Mouse (Mus musculus) megakaryocyte, adult 5-6 weeks (primary cell): ENCODE measurements around the gene Hhipl1. TPM values are rescaled to one million over a fixed set of nuclear protein-coding genes. Genes with fewer than 3 reads are reported as not detected.

Experiments
- ATAC-seq: 2 replicates; pipeline ENCODE4 v1.8.0; 2016; ENCODE audit warnings: mild to moderate bottlenecking, inconsistent platforms; ENCODE audit not compliant: poor library complexity, severe bottlenecking
- total RNA-seq, 2 experiments: library from RNA; stranded (forward) in 1 of 2; stranded (reverse) in 1 of 2; fragments of 153-499, 151-499 nt in 1 of 2; fragments of 221-1000, 200-1000 nt in 1 of 2; gene quantifications; 2 replicates each; pipeline versions ENCODE4 v1.2.3 to v1.2.4; 2015 to 2017

Gene Hhipl1
- total RNA-seq (2015) = not detected in 2 replicates
- total RNA-seq (2017) = not detected in 2 replicates

DNA sequence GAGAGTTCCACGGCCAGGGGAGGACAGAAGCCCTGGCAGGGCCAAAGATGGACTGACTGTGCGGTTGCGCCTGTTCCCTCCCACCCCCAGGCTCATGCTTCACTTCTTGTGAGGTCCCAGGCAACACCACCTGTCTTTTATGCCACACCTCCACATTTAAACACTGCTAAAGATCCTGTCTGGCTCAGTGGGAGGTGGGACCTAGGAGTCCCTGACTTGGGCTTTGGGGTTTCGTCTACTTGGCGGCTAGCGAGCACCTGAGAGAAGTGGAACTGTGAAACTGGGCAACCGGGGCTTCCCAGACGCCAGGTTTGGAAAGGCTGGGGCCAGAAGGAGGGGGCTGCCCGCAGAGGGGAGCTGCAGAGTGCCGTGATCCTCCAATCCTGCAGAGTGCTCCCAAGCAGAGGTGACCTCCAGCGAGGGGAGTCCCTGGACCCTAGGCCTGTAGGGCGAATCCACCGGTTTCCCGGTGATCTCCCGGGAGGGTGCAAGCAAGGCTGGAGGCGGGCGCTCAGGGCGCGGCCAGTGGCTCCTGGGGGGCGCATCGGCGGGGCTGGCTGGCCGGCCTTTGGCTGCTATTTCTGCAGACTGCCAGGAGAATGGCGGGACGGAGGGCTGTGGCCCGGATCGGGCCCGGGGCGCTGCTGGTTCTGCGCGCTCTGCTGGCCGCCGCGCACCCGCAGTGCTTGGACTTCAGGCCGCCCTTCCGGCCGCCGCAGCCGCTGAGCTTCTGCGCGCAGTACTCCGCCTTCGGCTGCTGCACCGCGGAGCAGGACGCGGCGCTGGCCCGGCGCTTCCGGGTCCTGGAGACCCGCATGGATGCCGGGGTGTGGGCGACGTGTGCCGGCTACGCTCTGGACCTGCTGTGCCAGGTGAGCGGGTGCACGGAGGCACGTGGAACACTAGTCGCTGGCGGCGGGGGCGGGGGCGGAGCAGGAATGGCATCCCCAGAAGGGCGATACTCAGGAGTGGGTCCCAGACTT, at the start of gene Hhipl1:
Gene Hhipl1, plus strand, starts transcription at position 459 of the 983 bp plus-strand sequence.
- ATAC-seq = no peak

DNA sequence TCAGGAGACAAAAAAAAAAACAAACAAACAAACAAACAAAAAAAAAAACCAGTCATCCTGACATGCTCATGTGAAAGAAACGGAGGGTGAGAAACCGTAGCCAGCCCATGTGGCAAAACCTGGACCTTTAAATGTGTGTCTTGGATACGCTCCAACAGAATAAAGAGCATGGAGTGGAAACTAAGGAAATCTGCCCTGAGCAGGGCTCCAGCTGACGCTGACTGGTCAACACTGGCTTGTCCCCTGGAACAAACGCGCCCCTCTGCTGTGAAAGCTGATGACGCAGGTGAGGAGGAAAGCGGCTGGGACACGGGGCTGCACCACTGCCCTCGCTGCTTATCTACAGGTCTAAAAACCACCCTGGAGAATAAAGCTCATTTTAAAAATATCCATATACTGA, 49.3 kb upstream of the Hhipl1 start:
- no peak for ATAC-seq

DNA sequence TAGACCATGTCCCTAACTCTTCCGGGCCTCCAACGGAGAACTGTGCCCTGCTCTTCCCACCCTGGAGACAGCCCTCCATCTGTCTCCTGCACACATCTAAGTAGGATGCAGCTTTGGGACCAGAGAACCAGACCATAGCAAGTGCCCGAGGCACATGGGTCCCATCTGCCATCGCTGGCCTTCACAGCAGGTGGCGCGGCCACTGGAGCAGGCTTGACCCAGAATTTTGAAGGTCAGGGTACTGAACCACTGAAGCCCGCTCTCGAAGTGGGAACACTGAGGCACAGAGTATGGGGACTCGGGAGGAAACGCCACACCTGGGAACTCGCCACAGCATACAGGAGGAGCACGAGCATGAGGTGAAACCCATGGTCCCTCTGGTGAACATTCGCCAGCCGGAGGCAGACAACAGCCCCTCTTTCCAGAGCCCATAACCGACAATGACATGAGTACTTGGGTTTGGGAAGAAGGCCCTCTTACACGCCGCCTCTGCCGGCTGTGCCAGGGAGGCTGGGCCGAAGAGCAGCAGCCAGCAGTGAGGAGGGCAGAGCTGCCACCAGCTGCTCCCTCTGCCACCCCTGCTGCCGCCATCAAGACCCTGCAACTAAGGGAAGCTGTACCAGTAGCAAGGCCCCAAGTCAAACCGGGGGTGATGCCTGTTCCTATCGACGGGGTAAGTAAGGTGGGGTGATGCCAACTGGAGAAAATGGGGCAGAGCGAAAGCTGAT, 46.6 kb upstream of the Hhipl1 start:
- no peak for ATAC-seq

DNA sequence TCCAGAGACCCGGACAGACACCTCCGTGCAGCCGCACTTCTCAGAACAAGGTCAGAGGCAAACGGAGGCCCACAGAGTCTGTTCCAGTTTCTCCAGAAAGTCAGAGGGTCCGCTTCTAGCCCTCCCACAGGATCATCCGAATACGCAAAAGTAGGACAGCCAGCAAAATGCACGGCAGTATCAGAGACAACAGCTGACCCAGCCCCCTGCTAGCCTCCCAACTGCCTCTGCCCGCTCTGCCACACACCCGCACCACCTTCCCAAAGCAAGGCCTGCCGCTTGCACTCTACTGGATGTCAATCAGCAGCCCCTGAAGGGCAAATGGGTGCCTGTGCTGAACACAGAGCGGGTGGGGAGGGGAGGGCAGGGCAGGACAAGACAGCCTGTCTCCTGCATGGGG, 45.1 kb upstream of the Hhipl1 start:
- no peak for ATAC-seq

DNA sequence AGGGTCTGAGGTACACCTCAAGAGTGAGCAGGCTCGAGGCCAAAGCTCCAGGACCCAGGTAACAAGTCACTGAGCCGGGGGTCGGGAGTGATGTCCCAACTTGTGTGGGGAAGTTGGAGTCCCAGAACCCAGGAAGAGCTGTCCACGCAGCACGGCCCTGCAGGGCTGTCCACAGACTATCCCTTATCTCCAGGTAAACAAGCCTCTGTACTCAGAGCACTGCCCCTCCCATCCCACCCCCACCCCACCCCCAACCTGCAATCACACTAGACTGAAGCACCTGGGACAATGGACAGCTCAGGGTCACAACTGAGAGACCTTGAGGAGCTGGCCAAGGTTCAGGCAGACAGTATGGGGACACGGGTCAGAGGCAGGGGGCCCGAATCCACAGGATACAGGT, 41.2 kb upstream of the Hhipl1 start:
- no peak for ATAC-seq

DNA sequence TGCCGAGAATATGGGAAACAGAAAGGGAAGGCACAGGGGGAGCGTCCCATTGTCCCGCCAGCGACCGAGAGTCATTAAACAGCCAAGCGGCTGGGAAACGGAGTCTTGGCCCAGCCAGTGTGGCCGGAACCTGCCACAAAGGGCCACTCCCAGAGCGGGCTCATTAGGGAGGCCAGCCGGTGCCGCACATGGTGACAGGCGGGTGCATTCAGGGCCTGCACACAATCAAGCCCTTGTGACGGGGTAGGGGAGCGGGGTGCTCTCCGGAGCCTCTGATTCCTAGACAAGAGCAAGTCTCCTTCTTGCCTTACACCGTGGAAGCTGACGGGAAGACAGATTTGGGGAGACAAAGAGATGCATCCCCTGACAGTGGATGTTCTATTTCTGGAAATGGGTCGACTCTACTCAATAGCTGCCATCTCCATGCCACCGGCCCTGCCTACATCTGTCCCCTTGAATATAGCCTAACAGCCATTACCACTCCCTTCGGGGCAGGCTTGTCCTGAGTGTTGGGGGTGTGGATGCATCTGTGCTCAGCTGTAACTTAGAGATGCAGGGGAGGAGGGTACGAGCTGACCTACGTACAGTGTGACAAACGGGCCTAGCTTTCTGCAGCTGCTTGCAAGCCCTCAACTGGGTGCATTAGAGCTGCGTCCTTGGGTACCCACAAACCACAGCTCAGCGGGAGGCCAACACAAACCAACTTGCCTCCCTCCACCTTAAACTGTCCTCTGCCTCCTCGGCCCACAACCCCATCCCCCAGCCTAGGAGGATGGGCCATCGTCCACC, 40.0 kb upstream of the Hhipl1 start:
- no peak for ATAC-seq

DNA sequence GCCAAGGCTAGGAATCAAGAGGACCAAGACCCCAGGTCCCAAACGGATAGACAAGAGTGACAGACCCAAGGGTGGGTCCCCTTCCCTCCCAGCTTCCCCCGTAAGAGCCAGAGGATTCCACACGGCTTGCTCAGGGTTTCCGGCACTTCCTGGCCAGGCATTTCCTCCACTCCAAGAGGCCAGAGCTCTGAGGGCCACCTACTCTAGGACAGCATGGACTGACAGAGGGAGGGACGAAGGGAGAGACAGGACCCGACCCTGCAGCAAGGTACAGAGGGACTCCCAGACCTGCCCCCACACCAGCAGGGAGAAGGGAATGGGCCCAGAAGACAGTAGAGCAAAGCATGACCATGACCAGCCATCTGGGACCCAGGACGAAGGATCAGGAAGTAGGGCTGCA, 38.4 kb upstream of the Hhipl1 start:
- ATAC-seq = no peak

DNA sequence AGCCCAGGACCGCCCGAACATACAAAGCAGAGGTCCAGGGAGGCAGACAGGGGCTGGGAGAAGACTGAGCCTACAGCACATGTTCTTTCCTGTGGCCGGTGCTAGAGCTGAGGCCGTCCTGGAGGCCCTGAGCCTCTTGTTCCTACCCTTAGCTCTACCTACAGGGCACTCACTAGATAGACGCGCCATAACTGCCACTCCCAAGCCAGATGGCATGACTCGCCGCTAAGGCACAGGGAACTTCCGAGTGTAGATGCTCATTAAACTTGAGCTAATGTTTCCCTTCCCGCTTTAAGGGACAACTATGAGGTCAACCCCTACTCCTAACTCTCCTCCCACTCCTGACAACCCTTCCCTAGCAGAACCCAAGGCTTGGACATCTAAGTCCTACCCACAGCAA, 37.1 kb upstream of the Hhipl1 start:
- ATAC-seq = no peak

DNA sequence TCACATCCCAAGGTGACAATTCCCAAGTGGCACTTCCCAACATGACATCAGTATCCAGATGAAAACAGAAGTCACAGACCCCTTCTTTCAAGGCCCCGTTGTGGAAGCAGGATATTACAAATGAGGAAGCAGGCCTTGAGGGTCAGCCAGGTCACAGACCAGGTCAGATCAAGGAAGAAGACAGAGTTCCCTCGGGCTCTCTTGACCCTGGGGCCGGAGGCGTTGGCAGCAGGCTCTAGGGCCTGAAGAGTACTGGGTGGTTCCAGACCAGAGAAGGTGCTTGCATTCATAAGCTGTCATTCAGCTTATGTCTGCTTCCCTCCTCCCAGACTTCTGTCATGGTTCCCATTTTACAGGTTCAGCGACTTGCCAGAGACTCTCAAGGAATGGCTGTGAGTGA, 36.4 kb upstream of the Hhipl1 start:
- ATAC-seq = no peak

DNA sequence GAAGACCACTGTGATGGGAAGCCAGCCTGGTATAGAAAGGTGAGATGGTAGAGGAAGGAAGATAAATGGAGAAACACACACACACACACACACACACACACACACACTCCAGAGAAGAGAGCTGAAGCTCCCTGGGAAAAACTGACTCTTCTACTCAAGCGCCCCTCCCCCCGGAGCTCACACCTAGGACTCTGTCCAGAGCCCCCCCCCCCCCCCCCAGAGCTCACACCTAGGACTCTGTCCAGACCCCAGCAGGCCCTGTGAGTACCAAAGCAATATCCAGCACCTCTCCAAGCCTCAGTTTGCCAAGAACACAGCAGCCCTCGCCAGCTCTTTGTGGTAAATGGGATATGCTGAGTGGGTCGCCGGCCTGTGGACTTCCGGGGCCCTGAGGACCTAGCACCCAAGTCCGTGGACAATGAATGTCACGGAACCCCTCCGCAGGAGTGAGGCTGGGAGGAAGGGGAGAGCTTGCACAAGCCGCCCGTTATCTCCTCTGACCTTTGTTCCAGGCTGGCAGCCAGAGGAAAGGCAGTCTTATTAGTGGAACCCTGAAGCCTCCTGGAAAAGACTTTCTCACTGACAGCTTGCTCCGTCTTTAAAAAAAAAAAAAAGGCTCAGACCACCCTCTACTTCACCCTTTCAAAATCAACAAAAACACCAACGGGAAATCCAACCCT, 35.7 kb upstream of the Hhipl1 start:
- ATAC-seq = no peak

DNA sequence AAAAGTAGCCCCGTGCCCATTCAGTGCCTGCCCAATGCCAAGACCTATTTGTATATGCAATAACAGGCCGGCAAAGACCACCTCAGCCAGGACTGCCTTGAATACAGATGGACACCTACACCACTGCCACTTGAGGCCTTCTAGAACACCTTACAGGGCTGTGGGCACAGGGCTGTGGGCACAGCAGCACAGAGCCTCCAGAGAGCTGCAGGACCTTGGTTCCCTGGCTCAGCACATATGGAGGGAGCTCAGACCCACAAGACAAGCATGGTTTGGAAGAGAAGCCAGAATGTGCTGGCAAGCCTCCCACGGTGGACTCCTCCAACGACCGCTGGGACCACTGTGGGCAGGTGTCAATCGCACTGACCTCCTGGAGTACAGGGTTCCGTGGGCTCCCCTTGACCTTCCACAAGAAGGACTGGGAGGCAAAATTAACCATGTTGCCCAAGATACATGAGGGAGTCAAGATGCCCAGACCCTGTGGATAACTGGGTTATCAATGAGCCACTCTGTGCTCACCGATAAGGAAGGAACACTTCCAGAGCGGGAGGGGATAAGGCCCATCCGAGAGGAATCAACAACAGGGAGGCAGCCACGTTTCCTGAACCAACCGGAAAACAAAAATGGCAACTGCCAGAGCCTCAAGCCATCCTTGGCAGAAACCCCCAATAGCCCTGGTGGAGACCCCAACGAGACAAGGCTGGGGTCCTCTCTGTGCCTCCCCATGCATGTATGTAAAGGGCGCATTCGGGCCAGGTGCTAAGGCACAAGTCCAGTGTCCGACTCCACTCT, 34.5 kb upstream of the Hhipl1 start:
- ATAC-seq = no peak

DNA sequence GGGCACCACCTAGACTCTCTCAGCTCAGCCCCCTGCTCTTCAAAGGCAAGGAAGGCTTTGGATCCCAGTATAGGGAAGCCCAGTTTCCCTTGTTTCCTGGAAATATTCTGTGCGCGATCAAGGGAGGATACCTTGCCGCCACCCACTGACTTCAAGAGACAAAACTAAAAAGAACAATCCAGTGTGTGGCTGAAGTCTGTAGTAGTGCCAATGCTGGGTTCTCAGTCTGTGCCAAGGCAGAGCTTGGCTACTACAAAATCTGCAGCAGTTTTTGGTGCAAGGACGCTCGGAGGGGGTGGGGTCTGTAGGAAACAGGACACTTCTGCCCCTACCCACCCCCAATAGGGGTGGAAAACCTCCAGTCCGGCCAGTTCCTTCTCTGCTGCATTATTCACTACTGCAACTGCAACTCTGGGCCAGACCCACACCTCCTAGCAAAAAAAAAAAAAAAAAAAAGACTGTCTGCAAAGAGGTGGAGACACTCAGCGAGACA, 33.9 kb upstream of the Hhipl1 start:
- ATAC-seq = no peak

DNA sequence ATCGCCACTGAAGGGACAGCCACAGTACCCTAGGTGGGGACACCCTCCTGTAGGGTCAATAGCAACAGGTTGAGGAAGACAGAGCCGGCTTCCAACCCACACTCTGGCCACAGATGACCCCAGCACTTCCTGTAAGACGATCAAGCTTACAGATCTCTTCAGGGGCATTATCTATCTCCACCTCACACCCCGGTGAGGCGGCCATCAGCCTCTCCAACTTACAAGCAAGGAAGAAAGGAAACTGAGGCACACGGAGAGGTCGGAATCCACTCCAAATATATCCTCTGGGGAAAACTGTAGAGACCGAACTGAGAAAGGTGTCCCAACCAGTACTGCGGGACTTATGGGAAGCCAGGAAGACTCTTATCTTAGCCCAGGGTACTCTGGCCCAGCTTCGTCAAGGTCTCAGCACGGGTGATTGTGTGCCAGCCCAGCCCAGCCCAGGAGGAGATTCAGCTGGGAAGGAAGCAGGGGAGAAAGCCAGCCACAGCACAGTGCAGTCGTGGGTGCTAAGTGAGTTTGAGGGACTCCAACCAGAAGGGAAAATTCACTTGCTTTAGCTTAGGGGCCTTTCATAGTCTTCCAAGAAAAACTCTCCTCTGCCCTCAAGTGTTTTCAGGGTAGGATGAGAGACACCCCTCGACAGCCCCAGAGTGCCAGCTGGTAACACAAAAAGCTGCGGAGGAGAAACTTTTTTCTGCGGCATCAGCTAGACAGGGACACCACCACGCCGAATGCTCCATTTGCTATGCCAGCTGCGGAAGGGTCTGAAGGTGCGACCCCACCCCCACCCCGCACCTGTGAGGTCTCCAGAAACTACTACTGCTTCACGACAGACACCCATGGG, 32.4 kb upstream of the Hhipl1 start:
- no peak for ATAC-seq

DNA sequence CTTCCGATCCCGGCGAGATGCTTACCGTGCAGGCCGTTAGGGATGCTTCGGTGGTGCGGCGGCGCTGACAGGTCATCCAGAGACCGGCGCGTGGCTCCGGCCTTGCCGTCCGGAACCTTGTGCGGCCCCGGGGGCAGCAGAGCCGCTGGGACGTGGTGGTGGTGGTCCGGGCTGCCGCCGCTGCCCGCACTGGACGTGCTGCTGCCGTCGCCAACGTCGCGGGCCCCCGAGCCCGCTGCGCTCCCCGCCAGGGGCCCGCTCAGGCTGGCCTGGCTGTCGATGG, 31.8 kb upstream of the Hhipl1 start:
- no peak for ATAC-seq

DNA sequence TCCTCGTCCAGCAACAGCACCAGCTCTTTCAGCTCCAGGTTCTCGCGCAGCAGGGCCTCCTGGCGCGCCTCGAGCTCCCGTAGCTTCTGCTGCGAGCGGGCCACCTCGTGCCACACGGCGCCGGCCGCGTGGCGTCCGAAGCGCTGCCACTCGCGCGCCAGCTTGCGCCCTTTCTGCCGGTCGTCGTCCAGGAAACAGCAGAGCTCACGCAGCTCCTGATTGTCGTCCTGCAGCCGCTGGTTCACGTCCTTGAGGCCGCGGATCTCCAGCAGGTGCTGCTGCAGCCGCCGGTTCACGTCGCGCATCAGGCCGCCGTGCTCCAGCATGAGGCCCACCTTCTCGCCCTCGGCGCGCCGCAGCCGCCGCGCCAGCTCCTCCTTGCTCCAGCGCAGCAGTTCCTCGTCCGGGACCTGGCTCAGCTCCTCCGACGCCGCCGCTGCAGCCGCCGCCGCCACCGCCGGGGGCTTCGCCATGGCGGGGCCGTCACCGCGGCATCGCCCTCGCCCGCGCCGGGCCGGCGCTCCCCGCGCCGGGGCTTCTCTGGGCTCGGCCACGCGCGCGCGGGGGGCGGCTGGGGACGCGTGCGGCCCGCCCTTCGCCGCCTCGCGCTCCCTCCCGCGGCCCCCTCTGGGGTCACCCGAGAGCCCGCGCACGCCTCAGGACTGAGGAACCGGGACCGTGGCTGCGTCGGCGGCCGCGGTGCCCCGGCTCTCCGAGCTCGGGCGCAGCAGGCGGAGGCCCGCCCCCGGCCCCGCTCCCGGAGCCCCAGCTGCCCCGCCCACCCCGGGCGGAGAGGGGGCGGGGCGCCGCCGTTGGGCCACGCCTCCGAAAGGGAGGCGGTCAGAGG, 31.2 kb upstream of the Hhipl1 start, which contains the start of gene Ccdc85c:
Gene Ccdc85c, minus strand, starts transcription at position 765 of the 847 bp plus-strand sequence.
- ATAC-seq = no peak

DNA sequence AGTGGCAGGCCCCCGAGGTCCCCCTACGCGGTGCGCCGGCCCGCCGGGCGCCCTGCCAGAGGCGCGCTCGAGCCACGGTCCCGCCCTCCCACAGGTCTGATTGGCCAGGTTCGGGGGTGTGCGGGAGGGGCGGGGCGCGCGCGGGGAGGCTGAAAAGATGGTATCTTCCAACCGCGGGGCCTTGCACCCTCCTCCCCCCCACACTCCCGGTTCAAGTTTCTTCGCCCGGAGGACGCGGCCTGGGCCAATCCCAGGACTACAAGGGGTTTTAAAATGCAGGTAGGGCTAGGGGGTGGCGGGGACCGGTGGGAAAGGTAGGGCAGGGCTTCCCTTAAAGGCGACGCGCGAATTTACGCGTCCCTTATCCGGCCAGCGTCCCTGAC, 30.6 kb upstream of the Hhipl1 start:
- ATAC-seq = peak; percentile 96

DNA sequence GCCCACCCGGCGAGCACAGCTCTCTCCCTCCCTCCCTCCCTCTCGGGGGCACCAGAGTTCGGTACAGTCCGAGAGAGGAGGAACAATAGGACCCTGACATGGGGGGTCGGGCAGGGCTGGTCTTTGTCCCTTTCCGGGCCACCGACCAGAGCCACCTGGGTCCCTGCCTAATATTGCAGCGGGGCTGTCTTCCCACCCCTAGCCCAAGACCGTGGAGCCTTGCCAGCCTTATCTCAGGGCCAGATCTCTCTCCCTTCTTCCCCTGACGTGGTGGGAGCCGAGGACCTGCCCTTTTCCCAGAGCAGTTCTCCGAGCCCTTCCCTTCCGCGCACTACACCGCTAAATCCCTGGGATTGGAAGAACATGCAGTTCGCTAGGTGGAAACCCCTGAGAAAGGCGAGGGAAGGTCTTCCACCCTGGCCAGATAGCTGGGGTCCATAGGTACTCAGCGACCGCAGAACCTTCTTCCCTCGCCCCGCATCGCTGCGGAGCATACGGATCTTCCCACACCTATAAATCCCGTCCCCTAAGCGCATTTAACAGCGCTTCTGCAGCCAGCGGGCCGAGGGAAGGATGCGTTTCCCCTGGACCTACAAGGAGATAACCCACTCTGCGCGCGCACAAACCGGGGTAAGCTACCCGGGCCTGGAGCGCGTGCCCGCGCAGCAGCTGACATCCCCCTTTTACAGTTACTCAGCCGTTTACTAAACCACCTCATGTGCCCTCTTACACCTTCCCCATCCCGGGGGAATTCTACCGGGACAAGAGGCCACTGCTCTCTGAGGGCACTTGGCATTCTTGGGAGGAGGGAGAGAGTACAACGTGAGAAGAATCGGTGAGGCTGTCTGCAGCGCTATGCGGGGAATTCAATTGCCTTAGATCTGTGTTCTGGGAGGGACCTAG, 29.9 kb upstream of the Hhipl1 start:
- ATAC-seq = no peak
